Mouse (Mus musculus) stomach, postnatal 0 days (tissue): ENCODE data around the gene Col18a1. TPM values are rescaled to one million over a fixed set of nuclear protein-coding genes. Genes with fewer than 3 reads are reported as not detected.

Experiments used
- ATAC-seq: fragments of 200-750 bp; cut with Nextera tagmentation; 2 replicates; pipeline ENCODE4 v1.8.0; 2017; ENCODE audit not compliant: low FRiP score, low TSS enrichment
- DNase-seq: peaks from one replicate; pipeline ENCODE4 v3.0.0-alpha.2; 2016; ENCODE audit warnings: low spot score
- H3K27ac ChIP-seq: fragments of 300-500 bp; sonication (generic); replicated peaks from 2 replicates; pipeline ENCODE4 v1.5.1; 2014; ENCODE audit warnings: mild to moderate bottlenecking, control low read depth
- H3K27me3 ChIP-seq: fragments of 300-500 bp; sonication (generic); 2 replicates; pipeline ENCODE4 v1.6.1; 2014; ENCODE audit warnings: low read length; ENCODE audit not compliant: control insufficient read depth, insufficient read depth
- H3K36me3 ChIP-seq: fragments of 300-500 bp; sonication (generic); 2 replicates; pipeline ENCODE4 v1.6.1; 2014; ENCODE audit warnings: low read length, mixed read lengths; ENCODE audit not compliant: control insufficient read depth, insufficient read depth
- H3K4me1 ChIP-seq: fragments of 300-500 bp; sonication (generic); replicated peaks from 2 replicates; pipeline ENCODE4 v1.6.1; 2014; ENCODE audit warnings: antibody characterized with exemption; ENCODE audit not compliant: control insufficient read depth, insufficient read depth
- H3K4me2 ChIP-seq: fragments of 300-500 bp; sonication (generic); replicated peaks from 2 replicates; pipeline ENCODE4 v1.6.1; 2014; ENCODE audit warnings: low read depth, mild to moderate bottlenecking, control low read depth, moderate library complexity
- H3K4me3 ChIP-seq: fragments of 300-500 bp; sonication (generic); 2 replicates; pipeline ENCODE4 v1.5.1; 2014; ENCODE audit warnings: low read depth, low read length, control low read depth
- H3K9ac ChIP-seq: fragments of 300-500 bp; sonication (generic); 2 replicates; pipeline ENCODE4 v1.6.1; 2014; ENCODE audit warnings: mild to moderate bottlenecking, low read length, control low read depth, mixed read lengths
- H3K9me3 ChIP-seq: fragments of 300-500 bp; sonication (generic); 2 replicates; pipeline ENCODE4 v1.6.1; 2016; ENCODE audit warnings: low read length; ENCODE audit not compliant: control insufficient read depth
- CTCF ChIP-seq: IDR thresholded peaks from 2 replicates; pipeline ENCODE4 v1.5.1; 2016; ENCODE audit warnings: antibody characterized with exemption, low read depth, mild to moderate bottlenecking, moderate library complexity
- EP300 ChIP-seq: optimal IDR thresholded peaks from 2 replicates; pipeline ENCODE3; 2016; ENCODE audit warnings: antibody characterized with exemption
- whole genome bisulfite sequencing: fragments of 180-500 bp; shearing (Covaris S2); extraction: QIAGEN DNeasy Blood & Tissue Kit; methylation state at CpG from one replicate; pipeline ENCODE4 v1.1.7; 2014; 5-methylcytosine and 5-hydroxymethylcytosine counted together
- polyA plus RNA-seq: library from polyadenylated mRNA; unstranded; fragments of >200 nt; fragmentation: Nextera tagmentation; extraction: Ambion mirVana; gene quantifications from 2 replicates; pipeline ENCODE4 v1.2.1, GENCODE M21; 2015

The Col18a1 gene
- polyA plus RNA-seq, 1 experiment from 2014 or later: 26.3 TPM

GRCm38 (mm10) chr10:77178691-77179090, 12.3 kb upstream of the Col18a1 start:
- 67% methylated on average over 7 of the region's 7 CpGs for WGBS
- H3K9ac ChIP-seq: no peak overlapping the region

GRCm38 (mm10) chr10:77170400-77170799, 4.1 kb upstream of the Col18a1 start:
- H3K36me3 ChIP-seq: no peaks in the 10 kb centered on the region
- no peak overlapping the region for H3K27ac ChIP-seq
- no peaks in the 10 kb centered on the region for H3K9me3 ChIP-seq
- H3K4me3 ChIP-seq: no peak overlapping the region
- no peak for TF ChIP-seq CTCF
- WGBS: 69% methylated on average over 6 of the region's 6 CpGs
- ATAC-seq: peak; percentile 53; the same call in 1 of the 2 replicates
- H3K4me2 ChIP-seq: no peak overlapping the region
- no peak overlapping the region for H3K9ac ChIP-seq
- DNase-seq: no peak
- H3K4me1 ChIP-seq: 0 out of 2 replicates have a peak, but pooled peaks cover 4% of the 10 kb centered on the region
- no peaks in the 10 kb centered on the region for H3K27me3 ChIP-seq

More at GRCm38 (mm10) chr10:77178691-77179090, 12.3 kb upstream of the Col18a1 start:
- no peak overlapping the region for H3K4me3 ChIP-seq
- TF ChIP-seq CTCF: no peak
- no peak for TF ChIP-seq EP300
- no peak for DNase-seq
- no peaks in the 10 kb centered on the region for H3K27me3 ChIP-seq
- ATAC-seq: no peak
- no peak overlapping the region for H3K27ac ChIP-seq
- H3K9me3 ChIP-seq: no peaks in the 10 kb centered on the region
- no peaks in the 10 kb centered on the region for H3K36me3 ChIP-seq
- H3K4me2 ChIP-seq: no peak overlapping the region
- no peaks in the 10 kb centered on the region for H3K4me1 ChIP-seq

- H3K4me2 ChIP-seq: peak overlapping the region; percentile 79
These were observed 916 bp downstream of the Col18a1 start for GRCm38 (mm10) chr10:77165318-77165945.

GRCm38 (mm10) chr10:77164437-77165052, 1.8 kb downstream of the Col18a1 start:
- 35% methylated on average over 6 of the region's 9 CpGs for WGBS

More at GRCm38 (mm10) chr10:77165318-77165945, 916 bp downstream of the Col18a1 start:
- Histone ChIP-seq H3K36me3 (no peaks in the 10 kb centered on the region), H3K9ac (peak overlapping the region; percentile 55), H3K27me3 (no peaks in the 10 kb centered on the region), H3K4me3 (peak overlapping the region; percentile 47), H3K27ac (0 out of 2 replicates have a peak overlapping the region, but pooled peaks have one; percentile 13), H3K9me3 (no peaks in the 10 kb centered on the region), H3K4me1 (0 out of 2 replicates have a peak, but pooled peaks cover 6% of the 10 kb centered on the region)
- 4% methylated on average over 40 of the region's 40 CpGs for WGBS
- ATAC-seq (peak; percentile 18; the same call in 1 of the 2 replicates), DNase-seq (peak; percentile 45)
- TF ChIP-seq CTCF (no peak), EP300 (no peak)

DNA sequence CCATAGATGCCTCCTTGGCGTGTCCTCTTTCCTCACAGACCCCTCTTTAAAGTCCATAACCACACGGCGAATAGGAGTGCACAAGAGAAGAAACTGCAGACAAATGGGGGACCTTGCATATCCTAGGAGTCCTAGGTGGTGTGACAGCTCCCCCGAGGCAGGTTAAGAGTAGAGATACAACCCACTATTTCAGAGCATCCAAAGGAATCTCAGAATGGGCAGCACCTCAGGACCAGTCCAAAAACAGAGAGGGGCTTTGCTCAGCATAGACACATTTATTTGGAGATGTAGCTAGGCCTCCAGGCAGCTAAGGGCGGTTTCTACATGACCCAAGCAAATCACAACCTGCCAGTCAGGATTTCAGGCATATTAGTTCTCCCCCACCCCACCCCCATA, 2.3 kb downstream of the Col18a1 start:
- DNase-seq: no peak
- 48% methylated on average over 5 of the region's 5 CpGs for WGBS
- H3K9ac ChIP-seq: no peak overlapping the region
- H3K36me3 ChIP-seq: no peaks in the 10 kb centered on the region
- no peaks in the 10 kb centered on the region for H3K9me3 ChIP-seq
- H3K4me2 ChIP-seq: no peak overlapping the region
- 0 out of 2 replicates have a peak, but pooled peaks cover 6% of the 10 kb centered on the region for H3K4me1 ChIP-seq
- TF ChIP-seq CTCF: no peak
- no peak for TF ChIP-seq EP300
- no peak for ATAC-seq
- H3K27ac ChIP-seq: no peak overlapping the region
- H3K27me3 ChIP-seq: no peaks in the 10 kb centered on the region
- no peak overlapping the region for H3K4me3 ChIP-seq

More at GRCm38 (mm10) chr10:77164437-77165052, 1.8 kb downstream of the Col18a1 start:
- Histone ChIP-seq H3K9me3 (no peaks in the 10 kb centered on the region), H3K27ac (no peak overlapping the region), H3K4me2 (peak overlapping the region; percentile 79; the same call in 1 of the 2 replicates), H3K9ac (no peak overlapping the region), H3K4me1 (0 out of 2 replicates have a peak, but pooled peaks cover 6% of the 10 kb centered on the region), H3K36me3 (no peaks in the 10 kb centered on the region), H3K4me3 (no peak overlapping the region), H3K27me3 (no peaks in the 10 kb centered on the region)
- DNase-seq (no peak), ATAC-seq (no peak)
- TF ChIP-seq CTCF (no peak), EP300 (no peak)
